Mouse (Mus musculus): ENCODE measurements around the gene Hspa1l. TPM values are rescaled to one million over a fixed set of nuclear protein-coding genes. Genes with fewer than 3 reads are reported as not detected.

Gene Hspa1l
- polyA plus RNA-seq, 1 experiment: 0.28 TPM

DNA sequence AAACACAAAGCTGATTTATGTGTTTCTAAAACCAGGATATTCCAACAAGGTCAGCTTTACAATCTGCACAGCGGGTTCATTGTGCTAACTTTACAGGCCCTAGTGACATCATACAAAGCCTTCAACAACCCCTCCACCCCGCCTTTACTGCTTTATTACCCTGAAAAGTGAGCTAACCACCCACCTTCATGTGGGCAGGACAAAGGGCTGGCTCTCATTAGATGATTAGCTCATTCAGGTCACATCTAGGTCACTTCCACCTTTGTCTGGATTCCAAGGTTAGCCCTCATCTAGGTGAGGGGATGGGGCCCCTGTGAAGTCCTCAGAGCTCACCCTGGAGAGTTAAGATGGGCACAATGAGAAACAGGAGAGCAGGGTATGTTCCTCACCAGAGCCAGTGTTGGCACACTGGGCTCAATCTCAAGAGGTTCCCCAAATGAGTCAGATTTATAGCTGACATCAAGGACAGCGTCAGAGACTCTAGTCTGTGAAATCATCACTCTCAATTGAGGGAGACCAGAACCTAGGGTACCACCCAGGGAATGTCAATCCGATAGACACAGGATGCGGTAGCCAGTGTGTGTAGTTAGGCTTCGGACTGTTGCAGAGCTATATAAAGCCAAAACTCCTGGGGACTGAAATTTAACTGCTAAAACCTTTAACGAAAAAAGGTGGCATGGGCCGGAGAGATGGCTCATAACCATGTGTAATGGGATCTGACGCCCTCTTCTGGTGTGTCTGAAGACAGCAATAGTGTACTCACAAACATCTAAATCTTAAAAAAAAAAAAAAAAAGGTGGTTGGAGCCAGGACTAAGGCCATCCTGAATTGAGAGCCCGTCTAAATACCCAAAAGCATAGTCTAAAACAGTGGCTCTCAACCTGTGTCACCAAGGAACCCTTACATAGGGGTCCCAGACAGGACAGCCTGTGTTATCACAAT, 21.7 kb upstream of the Hspa1l start:
- DNase-seq: no peak
- Histone ChIP-seq H3K4me1 (replicated peaks; ENCODE audit: control insufficient read depth, insufficient read depth, low read length) (peaks cover 5% of the 10 kb centered on the region), H3K4me3 (ENCODE audit: control insufficient read depth, insufficient read depth, low read length) (no peak overlapping the region), H3K27me3 (ENCODE audit: control insufficient read depth, insufficient read depth, low read length) (no peaks in the 10 kb centered on the region; the same call in 1 of the 2 replicates), H3K27ac (ENCODE audit: control insufficient read depth, insufficient read depth, low read length) (no peak overlapping the region), H3K36me3 (ENCODE audit: control insufficient read depth, insufficient read depth, low read length) (no peaks in the 10 kb centered on the region)
- no peak for TF ChIP-seq POLR2A (IDR thresholded peaks at IDR 0.05; ENCODE audit: control insufficient read depth, extremely low read depth, insufficient read depth, low read length, poor library complexity)
- 50% methylated on average over 10 of the region's 10 CpGs for WGBS

- WGBS: under 1% methylated on average over 29 of the region's 29 CpGs
Observed at GRCm38 (mm10) chr17:34951636-34952377, 20.7 kb upstream of the Hspa1l start.

DNA sequence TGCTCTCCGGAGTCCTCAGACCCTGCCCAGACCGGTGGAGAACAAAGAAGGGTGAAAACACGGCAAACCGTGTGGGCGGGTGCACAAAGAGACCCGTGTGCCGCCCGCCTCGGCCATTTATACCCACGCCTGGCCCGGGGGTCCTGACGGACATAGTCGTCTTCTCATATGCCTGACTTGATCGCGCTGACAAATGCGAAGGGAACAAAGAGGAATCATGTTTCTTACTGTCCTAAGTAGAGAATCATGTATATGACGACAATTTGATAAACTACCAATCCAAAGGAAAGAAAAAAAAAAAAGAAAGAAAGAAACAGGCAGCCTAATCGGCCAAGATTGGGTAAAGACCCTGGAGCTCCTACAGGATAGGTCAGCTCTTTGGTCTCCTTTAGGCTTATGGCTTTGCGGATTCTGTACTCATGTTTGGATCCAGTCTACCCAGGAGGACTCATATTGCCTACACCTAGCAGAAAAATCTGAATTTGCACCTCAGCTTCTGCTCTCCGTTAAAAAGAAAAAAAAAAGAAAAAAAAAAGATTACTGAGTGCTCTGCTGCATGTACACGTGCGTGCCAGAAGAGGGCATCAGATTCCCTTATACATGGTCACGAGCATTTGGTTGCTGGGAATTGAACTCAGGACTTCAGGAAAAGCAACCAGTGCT, 20.0 kb upstream of the Hspa1l start:
- H3K4me3 ChIP-seq (ENCODE audit: control insufficient read depth, insufficient read depth, low read length): peak overlapping the region; percentile 99
- H3K36me3 ChIP-seq (ENCODE audit: control insufficient read depth, insufficient read depth, low read length): no peaks in the 10 kb centered on the region
- H3K4me1 ChIP-seq (replicated peaks; ENCODE audit: control insufficient read depth, insufficient read depth, low read length): peaks cover 5% of the 10 kb centered on the region
- DNase-seq: peak; percentile 74
- H3K27ac ChIP-seq (ENCODE audit: control insufficient read depth, insufficient read depth, low read length): 0 out of 2 replicates have a peak overlapping the region, but pooled peaks have one; percentile 6
- H3K27me3 ChIP-seq (ENCODE audit: control insufficient read depth, insufficient read depth, low read length): no peaks in the 10 kb centered on the region; the same call in 1 of the 2 replicates
- TF ChIP-seq POLR2A (IDR thresholded peaks at IDR 0.05; ENCODE audit: control insufficient read depth, extremely low read depth, insufficient read depth, low read length, poor library complexity) (peak; percentile 79), CTCF (IDR thresholded peaks at IDR 0.05; ENCODE audit: borderline replicate concordance, control insufficient read depth, extremely low read depth, insufficient read depth, low read length, poor library complexity) (no peak)
- under 1% methylated on average over 23 of the region's 23 CpGs for WGBS

More at GRCm38 (mm10) chr17:34951636-34952377, 20.7 kb upstream of the Hspa1l start:
- H3K4me1 ChIP-seq (replicated peaks; ENCODE audit: control insufficient read depth, insufficient read depth, low read length): peaks cover 5% of the 10 kb centered on the region
- 0 out of 2 replicates have a peak, but pooled peaks have one; percentile 33 for TF ChIP-seq CTCF (IDR thresholded peaks at IDR 0.05; ENCODE audit: borderline replicate concordance, control insufficient read depth, extremely low read depth, insufficient read depth, low read length, poor library complexity)
- no peak for TF ChIP-seq POLR2A (IDR thresholded peaks at IDR 0.05; ENCODE audit: control insufficient read depth, extremely low read depth, insufficient read depth, low read length, poor library complexity)
- 0 out of 2 replicates have a peak overlapping the region, but pooled peaks have one; percentile 6 for H3K27ac ChIP-seq (ENCODE audit: control insufficient read depth, insufficient read depth, low read length)
- H3K36me3 ChIP-seq (ENCODE audit: control insufficient read depth, insufficient read depth, low read length): no peaks in the 10 kb centered on the region
- DNase-seq: no peak
- no peaks in the 10 kb centered on the region; the same call in 1 of the 2 replicates for H3K27me3 ChIP-seq (ENCODE audit: control insufficient read depth, insufficient read depth, low read length)
- peak overlapping the region; percentile 99 for H3K4me3 ChIP-seq (ENCODE audit: control insufficient read depth, insufficient read depth, low read length)

DNA sequence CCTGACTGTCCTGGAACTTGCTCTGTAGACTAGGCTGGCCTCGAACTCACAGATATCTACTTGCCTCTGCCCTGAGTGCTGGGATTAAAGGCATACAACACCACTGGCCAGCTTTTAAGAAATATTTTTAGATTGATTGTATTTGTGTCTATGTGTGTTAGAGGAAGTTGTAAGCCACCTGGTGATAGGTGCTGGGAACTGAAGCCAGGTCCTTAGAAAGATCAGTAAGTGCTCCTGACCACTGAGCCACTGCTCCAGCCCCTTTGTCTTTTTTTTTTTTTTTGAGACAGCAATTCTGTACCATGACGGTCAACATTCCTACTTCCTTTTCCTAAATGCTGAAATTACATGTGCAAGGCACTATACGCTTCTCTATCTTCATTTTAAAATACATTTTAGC, 19.2 kb upstream of the Hspa1l start:
- Histone ChIP-seq H3K36me3 (ENCODE audit: control insufficient read depth, insufficient read depth, low read length) (no peaks in the 10 kb centered on the region), H3K4me1 (replicated peaks; ENCODE audit: control insufficient read depth, insufficient read depth, low read length) (peaks cover 5% of the 10 kb centered on the region), H3K27ac (ENCODE audit: control insufficient read depth, insufficient read depth, low read length) (no peak overlapping the region), H3K4me3 (ENCODE audit: control insufficient read depth, insufficient read depth, low read length) (no peak overlapping the region), H3K27me3 (ENCODE audit: control insufficient read depth, insufficient read depth, low read length) (no peaks in the 10 kb centered on the region; the same call in 1 of the 2 replicates)
- DNase-seq: no peak
- WGBS: 88% methylated on average over 3 of the region's 3 CpGs
- TF ChIP-seq CTCF (IDR thresholded peaks at IDR 0.05; ENCODE audit: borderline replicate concordance, control insufficient read depth, extremely low read depth, insufficient read depth, low read length, poor library complexity) (no peak), POLR2A (IDR thresholded peaks at IDR 0.05; ENCODE audit: control insufficient read depth, extremely low read depth, insufficient read depth, low read length, poor library complexity) (no peak)

DNA sequence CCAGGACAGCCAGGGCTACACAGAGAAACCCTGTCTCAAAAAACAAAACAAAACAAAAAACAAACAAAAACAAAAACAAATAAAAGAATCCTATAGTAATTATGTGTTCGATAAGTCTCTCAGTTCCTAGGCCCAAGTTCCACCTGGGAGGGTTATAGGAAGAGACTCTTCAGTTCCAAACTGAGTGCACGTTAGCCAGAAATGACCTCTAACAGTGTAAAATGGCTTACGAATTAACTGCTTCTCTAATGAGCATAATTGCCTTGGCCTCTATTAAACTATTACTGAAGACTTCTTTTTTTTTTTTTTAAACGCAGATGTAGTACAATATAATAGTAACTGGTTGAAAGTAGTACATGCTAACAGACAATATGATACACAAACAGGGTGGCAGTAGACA, 18.6 kb upstream of the Hspa1l start:
- TF ChIP-seq CTCF (IDR thresholded peaks at IDR 0.05; ENCODE audit: borderline replicate concordance, control insufficient read depth, extremely low read depth, insufficient read depth, low read length, poor library complexity) (no peak), POLR2A (IDR thresholded peaks at IDR 0.05; ENCODE audit: control insufficient read depth, extremely low read depth, insufficient read depth, low read length, poor library complexity) (no peak)
- no peak overlapping the region for H3K27ac ChIP-seq (ENCODE audit: control insufficient read depth, insufficient read depth, low read length)
- H3K27me3 ChIP-seq (ENCODE audit: control insufficient read depth, insufficient read depth, low read length): no peaks in the 10 kb centered on the region; the same call in 1 of the 2 replicates
- H3K4me1 ChIP-seq (replicated peaks; ENCODE audit: control insufficient read depth, insufficient read depth, low read length): peaks cover 5% of the 10 kb centered on the region
- 95% methylated on average over 4 of the region's 4 CpGs for WGBS
- H3K4me3 ChIP-seq (ENCODE audit: control insufficient read depth, insufficient read depth, low read length): no peak overlapping the region
- H3K36me3 ChIP-seq (ENCODE audit: control insufficient read depth, insufficient read depth, low read length): no peaks in the 10 kb centered on the region
- no peak for DNase-seq

GRCm38 (mm10) chr17:34954831-34955230, 17.7 kb upstream of the Hspa1l start:
- Histone ChIP-seq H3K4me1 (replicated peaks; ENCODE audit: control insufficient read depth, insufficient read depth, low read length) (peaks cover 8% of the 10 kb centered on the region), H3K27ac (ENCODE audit: control insufficient read depth, insufficient read depth, low read length) (no peak overlapping the region), H3K27me3 (ENCODE audit: control insufficient read depth, insufficient read depth, low read length) (no peaks in the 10 kb centered on the region; the same call in 1 of the 2 replicates), H3K4me3 (ENCODE audit: control insufficient read depth, insufficient read depth, low read length) (no peak overlapping the region), H3K36me3 (ENCODE audit: control insufficient read depth, insufficient read depth, low read length) (no peaks in the 10 kb centered on the region)
- no peak for DNase-seq
- WGBS: 96% methylated on average over 4 of the region's 4 CpGs
- TF ChIP-seq CTCF (IDR thresholded peaks at IDR 0.05; ENCODE audit: borderline replicate concordance, control insufficient read depth, extremely low read depth, insufficient read depth, low read length, poor library complexity) (no peak), POLR2A (IDR thresholded peaks at IDR 0.05; ENCODE audit: control insufficient read depth, extremely low read depth, insufficient read depth, low read length, poor library complexity) (no peak)
